Mouse (Mus musculus) MEL-GATA-1-ER (cell line): ENCODE results near the gene Abhd14a.

Experiments used
- DNase-seq: peaks from one replicate; pipeline ENCODE4 v3.0.0-alpha.2; 2012; ENCODE audit warnings: low read depth; ENCODE audit errors: extremely low read depth

Gene Abhd14a

DNA sequence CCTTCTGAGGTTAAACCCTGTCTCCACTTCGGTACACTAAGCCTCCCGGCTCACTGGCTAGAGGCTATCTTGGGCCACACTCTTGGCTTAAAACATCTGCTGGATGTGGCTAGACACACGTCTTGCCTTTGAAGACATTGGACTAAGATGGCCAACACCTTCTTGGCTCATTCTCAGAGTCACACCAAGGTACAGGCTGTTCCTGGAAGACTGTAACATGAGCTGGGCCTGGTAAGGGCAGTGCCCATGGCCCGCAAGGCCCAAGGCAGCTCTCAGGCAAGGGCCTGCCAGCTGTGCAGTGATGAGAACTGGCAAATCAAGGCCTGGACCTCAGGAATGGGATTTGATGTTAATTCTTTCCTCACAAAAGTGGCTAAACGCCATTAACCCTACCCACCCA lies 33.9 kb downstream of the Abhd14a start:
- no peak for DNase-seq

DNA sequence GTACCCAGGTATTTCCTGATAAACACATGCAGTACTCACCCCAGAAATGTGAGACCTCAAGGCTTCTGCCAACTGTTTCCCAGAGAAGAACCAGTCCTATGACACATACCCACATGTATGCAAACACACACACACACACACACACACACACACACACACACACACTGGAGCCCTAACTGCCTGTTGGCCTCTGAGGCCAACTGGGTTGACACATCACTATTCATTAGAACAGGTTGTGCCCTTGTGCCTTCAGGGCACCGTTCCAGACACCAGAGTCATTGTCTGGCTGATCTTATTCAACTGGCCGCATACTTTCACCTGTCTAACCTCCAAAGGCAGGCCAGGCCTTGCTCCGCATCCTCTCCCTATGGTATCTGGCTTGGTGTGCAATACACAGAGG lies 35.3 kb downstream of the Abhd14a start:
- DNase-seq, result no peak

GRCm38 (mm10) chr9:106411729-106412128 lies 35.7 kb downstream of the Abhd14a start:
- no peak for DNase-seq

GRCm38 (mm10) chr9:106411091-106411594 lies 36.3 kb downstream of the Abhd14a start:
- no peak for DNase-seq

DNA sequence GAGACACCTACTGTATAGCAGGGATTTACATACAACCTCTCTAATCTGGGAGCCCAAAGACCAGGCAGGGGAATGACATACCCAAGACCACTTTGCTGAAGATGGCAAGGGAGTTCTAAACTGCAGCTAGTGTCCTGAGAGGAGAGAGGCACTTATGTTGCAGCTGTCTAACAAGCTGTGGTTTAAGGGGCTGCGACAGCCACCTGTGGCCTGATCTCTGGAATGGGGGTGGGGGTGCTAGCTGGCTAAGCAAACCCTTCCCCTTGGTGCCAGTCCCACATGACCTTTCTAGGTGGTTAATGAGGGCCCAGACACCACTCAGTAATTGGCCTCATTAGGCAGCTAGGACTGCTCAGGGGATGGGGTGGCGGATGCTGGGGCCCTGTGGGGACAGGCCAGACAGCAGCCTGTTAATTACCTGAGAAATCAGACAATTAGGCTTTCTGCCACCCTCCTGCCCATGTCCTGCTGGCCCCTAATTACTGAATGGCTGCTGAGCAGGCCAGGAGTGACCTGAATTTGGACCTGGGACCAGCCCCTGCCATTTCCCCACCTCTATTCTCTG lies 37.3 kb downstream of the Abhd14a start:
- DNase-seq, result no peak

GRCm38 (mm10) chr9:106409096-106409495 lies 38.4 kb downstream of the Abhd14a start:
- no peak for DNase-seq

DNA sequence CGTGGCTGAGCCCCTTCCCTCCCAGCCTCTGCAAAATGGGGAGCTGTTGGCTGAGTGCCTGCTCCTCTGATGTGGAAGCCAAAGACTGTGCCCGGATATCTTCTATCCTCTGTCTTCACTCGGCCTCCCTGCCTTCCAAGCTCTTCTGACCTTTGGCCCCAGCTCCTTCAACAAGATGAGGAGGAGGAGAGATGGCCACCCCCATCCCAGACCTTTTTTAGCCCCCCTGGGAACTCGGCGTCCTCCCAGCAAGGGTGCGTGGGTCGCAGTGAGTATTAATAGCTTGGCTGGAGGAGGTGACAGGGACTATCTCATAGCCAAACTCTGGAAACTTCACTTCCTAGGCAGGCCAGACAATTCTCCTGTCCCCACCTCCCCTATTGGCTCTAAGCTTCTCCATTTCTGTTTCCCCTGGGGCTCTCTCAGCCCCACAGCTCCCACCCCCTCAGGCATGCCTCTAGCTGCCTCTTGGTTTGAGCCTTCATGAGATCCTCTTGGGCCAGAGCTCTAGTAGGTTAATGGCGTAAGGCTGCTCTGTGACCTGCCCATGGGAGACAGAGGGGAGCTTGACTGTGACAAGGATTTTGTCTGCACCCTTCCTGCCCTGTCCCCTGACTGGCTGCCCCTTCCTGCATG lies 40.9 kb downstream of the Abhd14a start:
- no peak for DNase-seq

GRCm38 (mm10) chr9:106405275-106405674 lies 42.2 kb downstream of the Abhd14a start:
- DNase-seq, result no peak

GRCm38 (mm10) chr9:106402607-106403375 lies 44.7 kb downstream of the Abhd14a start:
- no peak for DNase-seq

DNA sequence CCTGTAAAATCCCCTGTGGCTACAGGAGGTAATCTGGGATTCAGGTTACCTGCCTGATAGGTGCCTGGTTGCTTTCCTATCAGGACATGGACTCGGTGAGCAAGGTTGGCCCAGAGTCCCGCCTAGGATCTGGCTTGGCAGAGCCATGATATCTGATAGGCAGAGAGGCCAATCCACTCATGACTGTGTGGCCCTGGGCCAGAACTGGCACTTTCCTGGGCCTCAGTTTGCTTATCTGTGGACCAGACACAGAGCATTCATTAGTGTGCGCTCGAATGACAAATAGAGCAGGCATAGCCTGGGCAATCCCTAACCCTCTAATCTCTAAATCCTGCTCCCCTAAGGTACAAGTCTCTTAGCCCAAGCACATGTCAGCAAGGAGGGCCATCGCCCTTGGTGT lies 45.3 kb downstream of the Abhd14a start:
- DNase-seq, result no peak

DNA sequence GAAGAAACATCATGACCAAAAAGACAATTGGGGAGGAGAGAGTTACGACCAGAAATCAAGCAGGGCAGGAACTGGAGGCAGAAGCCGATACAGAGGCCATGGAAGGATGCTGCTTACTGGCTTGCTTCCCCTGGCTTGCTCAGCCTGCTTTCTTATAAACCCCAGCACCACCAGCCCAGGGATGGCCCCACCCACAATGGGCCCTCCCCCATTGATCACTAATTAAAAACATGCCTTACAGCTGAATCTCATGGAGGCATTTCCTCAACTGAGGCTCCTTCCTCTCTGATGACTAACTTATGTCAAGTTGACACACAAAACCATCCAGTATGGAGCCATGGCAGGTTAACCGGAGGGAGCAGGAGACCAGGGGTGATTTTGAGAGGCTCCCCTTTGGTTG lies 47.7 kb downstream of the Abhd14a start:
- no peak for DNase-seq

GRCm38 (mm10) chr9:106398667-106399311 lies 48.7 kb downstream of the Abhd14a start:
- DNase-seq, result peak; percentile 82

DNA sequence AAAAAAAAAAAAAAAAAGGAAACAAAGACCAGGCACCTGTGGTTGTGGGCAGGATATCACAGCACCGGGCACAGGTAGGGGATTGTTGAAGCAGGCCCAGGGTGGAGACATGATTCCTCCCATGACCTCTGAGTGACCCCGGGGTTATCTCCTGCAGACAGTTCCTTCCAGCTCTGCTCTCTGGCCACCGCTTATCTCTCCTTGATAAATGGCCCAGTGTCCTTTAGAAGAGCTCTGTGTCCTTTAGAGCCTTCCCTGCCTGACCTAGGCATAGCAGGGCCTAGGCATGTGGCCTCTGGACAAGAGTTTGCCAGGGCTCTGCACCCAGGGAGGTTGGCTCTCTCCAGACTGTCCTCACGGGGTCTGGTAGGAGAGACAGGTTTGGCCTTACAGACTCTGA lies 49.7 kb downstream of the Abhd14a start:
- no peak for DNase-seq

- no peak for DNase-seq
Measured at GRCm38 (mm10) chr9:106394649-106395602, 52.6 kb downstream of the Abhd14a start.

- DNase-seq, result no peak
Measured at GRCm38 (mm10) chr9:106393548-106393947, 53.9 kb downstream of the Abhd14a start.

GRCm38 (mm10) chr9:106392828-106393527 lies 54.5 kb downstream of the Abhd14a start:
- DNase-seq, result no peak
